8 mouse cellular contexts compared by ENCODE assay signal in the genomic region with DNA sequence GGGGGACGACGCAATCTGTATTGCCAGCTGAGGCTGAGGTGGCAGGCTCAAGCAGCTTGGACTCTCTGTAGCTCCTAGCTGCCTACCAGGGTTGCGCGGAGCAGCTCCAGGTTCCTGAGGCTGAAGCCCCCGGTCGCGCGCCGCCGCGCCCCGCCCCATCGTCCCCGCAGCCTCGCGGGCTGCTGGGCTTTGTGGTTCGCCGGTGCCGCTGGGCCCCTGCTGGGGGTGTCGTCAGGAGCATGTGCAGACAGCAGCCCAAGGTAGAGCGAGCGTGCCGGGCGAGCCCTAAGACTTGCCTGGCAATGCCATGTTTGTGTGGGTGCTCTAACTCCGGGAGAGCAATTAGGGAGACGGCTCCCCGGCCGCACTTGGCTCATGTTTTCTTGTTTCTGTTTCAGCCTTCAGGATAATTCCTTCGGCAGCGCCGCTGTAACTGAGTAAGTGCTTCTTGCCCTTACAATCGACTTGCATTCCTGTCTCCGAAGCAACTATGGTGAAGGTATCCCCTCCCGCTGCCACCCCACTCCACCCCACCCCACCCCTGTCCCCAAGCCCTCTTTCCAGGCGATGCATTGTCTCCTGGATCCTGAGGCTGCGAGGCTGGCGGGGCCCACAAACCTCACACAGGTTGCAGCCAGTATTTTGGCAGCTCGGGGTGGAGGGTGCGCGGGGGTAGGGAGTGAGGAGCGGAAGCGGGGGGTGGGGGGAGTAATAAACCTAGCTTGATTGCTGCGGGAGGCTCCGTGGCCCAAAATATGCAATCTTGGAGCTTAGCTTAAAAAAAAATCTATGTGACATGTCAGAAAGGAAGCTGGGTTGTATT. TPM values are rescaled to one million over a fixed set of nuclear protein-coding genes. Genes with fewer than 3 reads are reported as not detected.
DNase-seq lines count a peak whose midpoint lies in the region; ATAC-seq and TF ChIP-seq lines count a peak whose summit lies in the region.

No protein-coding gene starts in this region.

- peaks cover 4% of the 10 kb centered on the region; the same call in 1 of the 2 replicates for H3K9me3 ChIP-seq in ES-Bruce4 (replicated peaks; ENCODE audit: control insufficient read depth, insufficient read depth, low read length, poor library complexity, severe bottlenecking)
- no peaks in the 10 kb centered on the region for H3K9me3 ChIP-seq in forebrain, embryonic 16.5 days (ENCODE audit: control insufficient read depth, low read length)

- H3K4me3 ChIP-seq in ES-Bruce4 (ENCODE audit: low read depth, low read length), result peak overlapping the region; percentile 68
- peak overlapping the region; percentile 75 for H3K4me3 ChIP-seq in forebrain, embryonic 16.5 days (replicated peaks; ENCODE audit: low read length)

- ATAC-seq in cerebellum, adult (ENCODE audit: insufficient number of reproducible peaks, low FRiP score, low TSS enrichment), result peak; percentile 92
- ATAC-seq in forebrain, embryonic 16.5 days, result peak; percentile 94

- peak overlapping the region; percentile 51 for H3K9ac ChIP-seq in ES-Bruce4 (ENCODE audit: low read depth, poor library complexity, severe bottlenecking)
- peak overlapping the region; percentile 90 for H3K9ac ChIP-seq in forebrain, embryonic 16.5 days (replicated peaks; ENCODE audit: low read depth, low read length)

- DNase-seq in heart, postnatal 25 days (ENCODE audit: low spot score), result peak; percentile 32
- peak; percentile 73 to 75 for DNase-seq in layer of hippocampus, adult 8-10 months (ENCODE audit: low spot score in 2 of 2)
- peak; percentile 15 to 19 for DNase-seq in lung, adult 18-20 months
- peak; percentile 83 for DNase-seq in retina, postnatal 1 day
- no peak for DNase-seq in spleen, postnatal 36 days (ENCODE audit: low spot score in 2 of 2)

- H3K4me2 ChIP-seq in forebrain, embryonic 16.5 days (ENCODE audit: low read length), result peak overlapping the region; percentile 64

- WGBS in forebrain, embryonic 16.5 days, result 1% methylated on average over 44 of the region's 44 CpGs

- no peak for TF ChIP-seq CTCF in ES-Bruce4 (IDR thresholded peaks at IDR 0.05; ENCODE audit: low read depth, low read length)

- TF ChIP-seq POLR2A in ES-Bruce4 (IDR thresholded peaks at IDR 0.05; ENCODE audit: insufficient read depth, low read length), result no peak

- TF ChIP-seq EP300 in ES-Bruce4 (IDR thresholded peaks at IDR 0.05; ENCODE audit: insufficient read depth, low read depth, low read length), result 0 out of 2 replicates have a peak, but pooled peaks have one; percentile 56

- H3K27me3 ChIP-seq in ES-Bruce4 (ENCODE audit: control insufficient read depth, insufficient read depth, low read length, poor library complexity, severe bottlenecking), result no peaks in the 10 kb centered on the region
- no peaks in the 10 kb centered on the region for H3K27me3 ChIP-seq in forebrain, embryonic 16.5 days (replicated peaks; ENCODE audit: control insufficient read depth, insufficient read depth, low read length)

- H3K36me3 ChIP-seq in ES-Bruce4 (ENCODE audit: control insufficient read depth, insufficient read depth, low read length, poor library complexity, severe bottlenecking), result no peaks in the 10 kb centered on the region
- no peaks in the 10 kb centered on the region for H3K36me3 ChIP-seq in forebrain, embryonic 16.5 days (ENCODE audit: control insufficient read depth, insufficient read depth)

- intact Hi-C loops in heart, postnatal 25 days (cut with DNase I), result loop anchor here (5.0 kb wide), 1 partner anchor 69 kb away; no protein-coding TSS in a partner anchor

- H3K4me1 ChIP-seq in ES-Bruce4 (ENCODE audit: control insufficient read depth, insufficient read depth, low read length), result peaks cover 7% of the 10 kb centered on the region
- H3K4me1 ChIP-seq in forebrain, embryonic 16.5 days (replicated peaks; ENCODE audit: control insufficient read depth, insufficient read depth, low read length), result peaks cover 20% of the 10 kb centered on the region

- peak overlapping the region; percentile 78 for H3K27ac ChIP-seq in ES-Bruce4 (ENCODE audit: insufficient read depth, low read length)
- H3K27ac ChIP-seq in forebrain, embryonic 16.5 days (ENCODE audit: low read length), result peak overlapping the region; percentile 85

RNA-seq across cellular contexts. Expression of gene Fam13c, which starts 0.6 kb away (rescaled TPM):
- polyA plus RNA-seq in ES-Bruce4 (2011; ENCODE audit: insufficient read depth, insufficient read length, low read depth, missing spikeins), result 22.4 and 22.6 TPM in 2 replicates
- 27.7 and 27.8 TPM in 2 replicates for polyA plus RNA-seq in forebrain, embryonic 16.5 days (2015; fragmentation: Nextera tagmentation; extraction: Ambion mirVana)
- 1 to 10 TPM; 4.9 to 6.3 TPM for total RNA-seq in heart, postnatal 25 days (2021)
- total RNA-seq in layer of hippocampus, adult 8-10 months (2022), result 10 to 100 TPM; 80.3 to 85.3 (median 82.6) TPM

Comparison
In these comparisons a context has a peak if more than half of its experiments do, and no peak if none do; other contexts are left out.
1. DNase-seq: peak in heart, postnatal 25 days (single experiment), layer of hippocampus, adult 8-10 months (2 of 2), lung, adult 18-20 months (2 of 2) and retina, postnatal 1 day (single experiment); none in spleen, postnatal 36 days (0 of 2).
2. RNA of gene Fam13c, which starts 0.6 kb away (total RNA-seq): 80.3 to 85.3 TPM in layer of hippocampus, adult 8-10 months; 4.9 to 6.3 TPM in heart, postnatal 25 days; every median in the first group is over 10 times any median in the second.